Mouse (Mus musculus) hindbrain, embryonic 14.5 days (tissue): ENCODE measurements at regions not wholly inside any gene's neighbourhood (a gene's known extent, or its start where the extent isn't known, plus 50 kb on each side); places are given as distances from the start of the nearest gene placed in this dataset.

Experiments used
- ATAC-seq: fragments of 200-750 bp; cut with Nextera tagmentation; 2 replicates; pipeline ENCODE4 v1.8.0; 2017; ENCODE audit warnings: moderate number of reproducible peaks, mild to moderate bottlenecking, moderate TSS enrichment, moderate library complexity; ENCODE audit not compliant: low FRiP score
- DNase-seq: peaks from one replicate; pipeline ENCODE4 v3.0.0-alpha.2; 2015; ENCODE audit warnings: low spot score
- H3K27ac ChIP-seq: fragments of 300-500 bp; sonication (generic); 2 replicates; pipeline ENCODE4 v1.5.1; 2014; ENCODE audit warnings: mild to moderate bottlenecking, moderate library complexity
- H3K27me3 ChIP-seq: fragments of 300-500 bp; sonication (generic); 2 replicates; pipeline ENCODE4 v1.6.1; 2014; ENCODE audit warnings: mild to moderate bottlenecking, low read length, mixed read lengths; ENCODE audit not compliant: control insufficient read depth, insufficient read depth
- H3K36me3 ChIP-seq: fragments of 300-500 bp; sonication (generic); replicated peaks from 2 replicates; pipeline ENCODE4 v1.6.1; 2014; ENCODE audit not compliant: control insufficient read depth, insufficient read depth
- H3K4me1 ChIP-seq: fragments of 300-500 bp; sonication (generic); replicated peaks from 2 replicates; pipeline ENCODE4 v1.6.1; 2014; ENCODE audit warnings: antibody characterized with exemption, low read length, mixed read lengths; ENCODE audit not compliant: control insufficient read depth, insufficient read depth
- H3K4me2 ChIP-seq: fragments of 300-500 bp; sonication (generic); replicated peaks from 2 replicates; pipeline ENCODE4 v1.6.1; 2014; ENCODE audit warnings: mild to moderate bottlenecking, moderate library complexity
- H3K4me3 ChIP-seq: fragments of 300-500 bp; sonication (generic); replicated peaks from 2 replicates; pipeline ENCODE4 v1.5.1; 2014; ENCODE audit warnings: mild to moderate bottlenecking, low read length
- H3K9ac ChIP-seq: fragments of 300-500 bp; sonication (generic); 2 replicates; pipeline ENCODE4 v1.6.1; 2014
- H3K9me3 ChIP-seq: fragments of 300-500 bp; sonication (generic); 2 replicates; pipeline ENCODE4 v1.6.1; 2016; ENCODE audit warnings: low read length; ENCODE audit not compliant: control insufficient read depth
- WGBS: fragments of 180-500 bp; shearing (Covaris S2); extraction: QIAGEN DNeasy Blood & Tissue Kit; methylation state at CpG from one replicate; pipeline ENCODE4 v1.1.7; 2014; 5-methylcytosine and 5-hydroxymethylcytosine counted together

- DNase-seq (peak; percentile 86), ATAC-seq (no peak)
- H3K9me3 ChIP-seq = no peaks in the 10 kb centered on the region
- H3K9ac ChIP-seq = no peak overlapping the region
- no peak overlapping the region for H3K27ac ChIP-seq
- no peaks in the 10 kb centered on the region for H3K27me3 ChIP-seq
- H3K4me3 ChIP-seq = no peak overlapping the region
- no peaks in the 10 kb centered on the region for H3K36me3 ChIP-seq
- 27% methylated on average over 8 of the region's 8 CpGs for WGBS
- no peak overlapping the region for H3K4me2 ChIP-seq
- H3K4me1 ChIP-seq = no peaks in the 10 kb centered on the region
These were observed 177.2 kb upstream of the Scn7a start for GRCm38 (mm10) chr2:66961808-66962519.

GRCm38 (mm10) chr2:66941188-66941587 is 156.5 kb upstream of the Scn7a start:
- DNase-seq = no peak
- no peaks in the 10 kb centered on the region for H3K27me3 ChIP-seq

GRCm38 (mm10) chr2:66898032-66898431 is 113.3 kb upstream of the Scn7a start:
- Histone ChIP-seq H3K27me3 (no peaks in the 10 kb centered on the region), H3K9me3 (no peaks in the 10 kb centered on the region), H3K9ac (no peak overlapping the region), H3K4me2 (no peak overlapping the region), H3K4me3 (no peak overlapping the region), H3K36me3 (no peaks in the 10 kb centered on the region), H3K27ac (no peak overlapping the region), H3K4me1 (no peaks in the 10 kb centered on the region)
- ATAC-seq (no peak), DNase-seq (no peak)
- WGBS = 81% methylated on average over 1 of the region's 1 CpGs

More at GRCm38 (mm10) chr2:66941188-66941587, 156.5 kb upstream of the Scn7a start:
- H3K27ac ChIP-seq = no peak overlapping the region
- no peaks in the 10 kb centered on the region for H3K4me1 ChIP-seq
- H3K9me3 ChIP-seq = no peaks in the 10 kb centered on the region
- no peak overlapping the region for H3K9ac ChIP-seq
- no peak for ATAC-seq
- 78% methylated on average over 5 of the region's 5 CpGs for WGBS
- H3K4me3 ChIP-seq = no peak overlapping the region
- no peaks in the 10 kb centered on the region for H3K36me3 ChIP-seq
- H3K4me2 ChIP-seq = no peak overlapping the region

DNA sequence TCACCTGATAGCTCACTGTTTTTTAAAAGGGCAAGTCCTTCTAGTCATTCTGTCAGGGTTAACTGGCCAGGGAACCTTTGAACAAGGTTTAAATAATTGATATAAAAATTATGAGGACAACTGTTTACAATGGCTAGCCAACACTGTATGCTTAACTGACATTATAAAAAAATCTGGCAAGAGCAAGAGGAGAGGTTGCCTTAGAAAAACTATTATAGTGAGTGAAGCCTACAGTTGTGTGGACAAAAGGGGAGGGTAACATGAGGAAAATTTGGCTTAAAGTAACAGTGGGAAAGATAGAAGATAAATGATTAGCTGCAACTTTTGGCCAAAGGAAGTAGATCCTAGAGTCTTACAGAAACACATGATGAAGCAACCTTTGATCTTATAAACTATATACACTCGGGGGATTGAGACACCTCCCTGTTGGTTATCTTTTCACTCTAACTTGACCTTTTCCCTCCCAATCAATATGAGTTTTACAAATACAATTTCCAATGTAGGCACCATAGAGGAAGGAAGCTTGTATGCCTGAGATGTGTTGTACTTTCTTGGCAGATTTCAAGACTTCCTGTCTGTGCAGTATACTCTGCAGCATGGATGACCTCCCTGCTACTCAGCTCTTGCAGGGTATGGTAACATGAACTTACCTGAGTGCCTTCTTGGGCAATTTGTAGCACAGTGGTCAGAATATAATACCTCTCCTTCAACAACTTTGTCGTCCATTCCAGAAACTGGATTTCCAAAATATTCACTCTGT is 82.9 kb upstream of the Scn7a start:
- Histone ChIP-seq H3K9me3 (no peaks in the 10 kb centered on the region), H3K36me3 (no peaks in the 10 kb centered on the region), H3K27me3 (no peaks in the 10 kb centered on the region), H3K4me3 (no peak overlapping the region), H3K4me2 (no peak overlapping the region), H3K9ac (no peak overlapping the region), H3K4me1 (no peaks in the 10 kb centered on the region), H3K27ac (no peak overlapping the region)
- DNase-seq = peak; percentile 11
- 87% methylated on average over 2 of the region's 2 CpGs for WGBS
- ATAC-seq = no peak
